Comparison of ENCODE assay signal across 21 mouse cellular contexts in genomic region chr12:83372290-83372689, GRCm38 (mm10).
A peak's percentile ranks its signal among the peaks of the same experiment; 100 is the strongest.
DNase-seq lines count a peak whose midpoint lies in the region; ATAC-seq and TF ChIP-seq lines count a peak whose summit lies in the region.
"Had no signal": no experiment of that assay in that cellular context is flagged by ENCODE, and none has a peak within 500 bp of the region (broad histone marks: within the 10 kb centered on the region; RNA-seq: fewer than 3 reads in every experiment).

No protein-coding gene starts in this region.

- no peak for TF ChIP-seq RAD21 in MEL (IDR thresholded peaks at IDR 0.05; ENCODE audit: low read depth, low read length)

- TF ChIP-seq EP300 in MEL (IDR thresholded peaks at IDR 0.05; ENCODE audit: low read depth in 1 of 2, low read length in 2 of 2) = no peak

- whole genome bisulfite sequencing in forebrain, postnatal 0 days = 60% methylated on average over 7 of the region's 7 CpGs
- WGBS in forebrain, embryonic 10.5 days = 96% methylated on average over 7 of the region's 7 CpGs
- 77% methylated on average over 7 of the region's 7 CpGs for WGBS in liver, embryonic 12.5 days (ENCODE audit: insufficient replicate concordance)

- no peaks in the 10 kb centered on the region; the same call in 1 of the 2 replicates for H3K4me1 ChIP-seq in forebrain, postnatal 0 days (ENCODE audit: insufficient read depth)
- peaks cover 7% of the 10 kb centered on the region; the same call in 1 of the 2 replicates for H3K4me1 ChIP-seq in forebrain, embryonic 10.5 days
- peaks cover 84% of the 10 kb centered on the region for H3K4me1 ChIP-seq in liver, embryonic 12.5 days
- peaks cover 9 to 21% of the 10 kb centered on the region in 2 experiments for H3K4me1 ChIP-seq in MEL (ENCODE audit: control insufficient read depth in 1 of 2, insufficient read depth in 2 of 2, low read length in 2 of 2)
- H3K4me1 ChIP-seq: intestine, embryonic 15.5 days had no signal

- no peaks in the 10 kb centered on the region for H3K27me3 ChIP-seq in forebrain, postnatal 0 days (ENCODE audit: insufficient read depth, low read length)
- H3K27me3 ChIP-seq in forebrain, embryonic 10.5 days (ENCODE audit: poor library complexity, severe bottlenecking) = no peaks in the 10 kb centered on the region
- H3K27me3 ChIP-seq in liver, embryonic 12.5 days (replicated peaks) = no peaks in the 10 kb centered on the region
- no peaks in the 10 kb centered on the region for H3K27me3 ChIP-seq in MEL (ENCODE audit: control insufficient read depth in 1 of 2, insufficient read depth in 2 of 2, low read length in 2 of 2)
- H3K27me3 ChIP-seq: heart, embryonic 13.5 days; hindbrain, embryonic 12.5 days; hindbrain, embryonic 15.5 days; intestine, embryonic 15.5 days had no signal

- no peak overlapping the region for H3K9ac ChIP-seq in forebrain, postnatal 0 days
- H3K9ac ChIP-seq in liver, embryonic 12.5 days = no peak overlapping the region
- no peak overlapping the region for H3K9ac ChIP-seq in MEL (ENCODE audit: control insufficient read depth, low read depth, low read length, poor library complexity, severe bottlenecking)
- H3K9ac ChIP-seq: heart, embryonic 13.5 days; hindbrain, embryonic 12.5 days; hindbrain, embryonic 15.5 days; intestine, embryonic 15.5 days had no signal

- no peak overlapping the region for H3K4me3 ChIP-seq in forebrain, postnatal 0 days (ENCODE audit: low read depth, low read length)
- no peak overlapping the region for H3K4me3 ChIP-seq in forebrain, embryonic 10.5 days
- no peak overlapping the region for H3K4me3 ChIP-seq in liver, embryonic 12.5 days
- no peak overlapping the region for H3K4me3 ChIP-seq in MEL (ENCODE audit: control insufficient read depth in 1 of 2, insufficient read depth in 1 of 2, low read depth in 2 of 2, low read length in 2 of 2)
- H3K4me3 ChIP-seq: heart, adult 2 months; heart, embryonic 10.5 days; heart, embryonic 13.5 days; hindbrain, embryonic 12.5 days; hindbrain, embryonic 15.5 days; intestine, embryonic 15.5 days had no signal

- H3K79me2 ChIP-seq in MEL (ENCODE audit: control insufficient read depth, insufficient read depth, low read length, poor library complexity) = no peaks in the 10 kb centered on the region

- no peak for TF ChIP-seq POLR2A in MEL (IDR thresholded peaks at IDR 0.05; ENCODE audit: control insufficient read depth in 1 of 2, insufficient read depth in 1 of 2, low read depth in 1 of 2, low read length in 2 of 2, poor library complexity in 1 of 2)

- TF ChIP-seq CTCF in forebrain, postnatal 0 days (IDR thresholded peaks at IDR 0.05; ENCODE audit: low read depth) = no peak
- no peak for TF ChIP-seq CTCF in MEL (IDR thresholded peaks at IDR 0.05 in 2 of 3, conservative IDR thresholded peaks at IDR 0.05 in 1 of 3; ENCODE audit: control insufficient read depth in 1 of 3, insufficient read depth in 1 of 3, low read depth in 2 of 3, low read length in 3 of 3, poor library complexity in 1 of 3, severe bottlenecking in 1 of 3)

- H3K9me3 ChIP-seq in forebrain, postnatal 0 days (ENCODE audit: low read length) = no peaks in the 10 kb centered on the region
- no peaks in the 10 kb centered on the region for H3K9me3 ChIP-seq in forebrain, embryonic 10.5 days
- H3K9me3 ChIP-seq in liver, embryonic 12.5 days (replicated peaks) = no peaks in the 10 kb centered on the region
- no peaks in the 10 kb centered on the region for H3K9me3 ChIP-seq in MEL (replicated peaks; ENCODE audit: insufficient read depth, low read length)
- H3K9me3 ChIP-seq: heart, embryonic 10.5 days; heart, embryonic 13.5 days; hindbrain, embryonic 12.5 days; hindbrain, embryonic 15.5 days; intestine, embryonic 15.5 days had no signal

- H3K27ac ChIP-seq in forebrain, postnatal 0 days (ENCODE audit: low read depth, low read length) = no peak overlapping the region
- no peak overlapping the region for H3K27ac ChIP-seq in forebrain, embryonic 10.5 days
- 0 out of 2 replicates have a peak overlapping the region, but pooled peaks have one; percentile 27 for H3K27ac ChIP-seq in liver, embryonic 12.5 days
- H3K27ac ChIP-seq in MEL (ENCODE audit: control insufficient read depth, low read depth, low read length) = no peak overlapping the region
- H3K27ac ChIP-seq: heart, adult 2 months; heart, embryonic 13.5 days; hindbrain, embryonic 12.5 days; hindbrain, embryonic 15.5 days; intestine, embryonic 15.5 days had no signal

- H3K4me2 ChIP-seq in forebrain, postnatal 0 days (ENCODE audit: low read depth) = no peak overlapping the region
- H3K4me2 ChIP-seq in liver, embryonic 12.5 days = no peak overlapping the region
- H3K4me2 ChIP-seq: heart, embryonic 13.5 days; hindbrain, embryonic 12.5 days; hindbrain, embryonic 15.5 days; intestine, embryonic 15.5 days had no signal

- DNase-seq in forebrain, postnatal 0 days = peak; percentile 43
- DNase-seq in forebrain, embryonic 10.5 days (ENCODE audit: extremely low spot score, low spot score) = no peak
- no peak for DNase-seq in liver
- peak; percentile 35 for DNase-seq in MEL (ENCODE audit: low read depth, low spot score)
- DNase-seq in testis, postnatal 10 days (ENCODE audit: low spot score) = no peak
- DNase-seq: adrenal gland, postnatal 10 days; adrenal gland, postnatal 36 days; cerebellum, adult 11-12 months; cerebellum, adult 8-10 months; cerebellum, postnatal 36 days; embryo, embryonic 11 days; gastrocnemius, postnatal 25 days had no signal

- no peaks in the 10 kb centered on the region for H3K36me3 ChIP-seq in forebrain, postnatal 0 days (ENCODE audit: insufficient read depth)
- H3K36me3 ChIP-seq in forebrain, embryonic 10.5 days (replicated peaks) = no peaks in the 10 kb centered on the region
- H3K36me3 ChIP-seq in liver, embryonic 12.5 days = 0 out of 2 replicates have a peak, but pooled peaks cover 3% of the 10 kb centered on the region
- peaks cover 0 to 17% of the 10 kb centered on the region in 2 experiments; a peak in 2 of 4 replicates for H3K36me3 ChIP-seq in MEL (ENCODE audit: control insufficient read depth in 1 of 2, insufficient read depth in 2 of 2, low read length in 2 of 2)
- H3K36me3 ChIP-seq: hindbrain, embryonic 12.5 days; hindbrain, embryonic 15.5 days; intestine, embryonic 15.5 days had no signal

- peak; percentile 82 for ATAC-seq in forebrain, postnatal 0 days
- ATAC-seq in liver, embryonic 12.5 days = no peak
- ATAC-seq: forebrain, embryonic 14.5 days; intestine, embryonic 15.5 days; Patski had no signal

TF ChIP-seq in MEL, 35 proteins besides CTCF, POLR2A, EP300 and RAD21:
- TF ChIP-seq MYC (IDR thresholded peaks at IDR 0.05; ENCODE audit: low read depth, low read length) = no peak

Comparison
In these comparisons a context has a peak if more than half of its experiments do, and no peak if none do; other contexts are left out.
1. DNase-seq: peak in forebrain, postnatal 0 days (single experiment) and MEL (single experiment); none in forebrain, embryonic 10.5 days (single experiment), liver (single experiment) and testis, postnatal 10 days (single experiment).